Mouse (Mus musculus) bone marrow macrophage, adult 2 months (primary cell): Measurements from ENCODE around the gene Cycs. TPM values are rescaled to one million over a fixed set of nuclear protein-coding genes. Genes with fewer than 3 reads are reported as not detected.
"Not testable (repeated sequence)": the region's sequence is repeated elsewhere in the genome, so short reads cannot be mapped to it uniquely, and the experiment has no call there.

Experiments
- H3K27ac ChIP-seq: 2 replicates; pipeline ENCODE4 v1.5.1; 2012; ENCODE audit warnings: low read depth, low read length; ENCODE audit not compliant: insufficient read depth
- H3K4me1 ChIP-seq: 2 replicates; pipeline ENCODE4 v1.6.1; 2012; ENCODE audit warnings: low read length; ENCODE audit not compliant: control insufficient read depth, insufficient read depth
- H3K4me3 ChIP-seq: 2 replicates; pipeline ENCODE4 v1.5.1; 2012; ENCODE audit warnings: mild to moderate bottlenecking, low read length, moderate library complexity; ENCODE audit not compliant: insufficient read depth
- CTCF ChIP-seq: IDR thresholded peaks from 2 replicates; pipeline ENCODE4 v1.5.1; 2012; ENCODE audit warnings: low read depth, mild to moderate bottlenecking, low read length, moderate library complexity
- POLR2A ChIP-seq: IDR thresholded peaks from 2 replicates; pipeline ENCODE4 v1.6.1; 2012; ENCODE audit warnings: mild to moderate bottlenecking, low read depth, low read length, borderline replicate concordance
- polyA plus RNA-seq: library from polyadenylated mRNA; stranded (reverse); fragments of >200 nt; gene quantifications from 2 replicates; pipeline ENCODE4 v1.2.4, GENCODE M21; 2012; ENCODE audit not compliant: missing spikeins, insufficient read depth, insufficient read length

Gene Cycs
- polyA plus RNA-seq, 1 experiment: 6.7 TPM

DNA sequence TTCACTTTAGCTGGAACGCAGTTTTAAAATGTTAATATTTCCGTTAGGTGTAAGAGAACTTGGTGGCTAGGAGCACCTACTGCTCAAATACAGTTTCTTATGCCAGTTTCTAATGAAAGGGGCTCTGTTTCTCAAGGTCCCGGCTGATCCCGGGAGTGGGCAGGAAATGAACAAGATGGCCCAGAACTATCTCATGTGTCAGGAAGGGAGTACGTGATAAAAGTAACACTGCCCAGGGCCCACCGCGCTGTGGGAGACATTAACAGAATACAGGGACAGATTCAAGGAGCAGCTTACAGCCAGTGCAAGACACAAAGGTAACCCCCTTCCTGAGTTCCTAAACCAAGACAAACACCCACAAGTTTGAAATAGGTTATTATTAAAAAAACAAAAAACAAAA, 19.4 kb upstream of the Cycs start:
- H3K4me1 ChIP-seq: peaks cover 2% of the 10 kb centered on the region; the same call in 1 of the 2 replicates
- H3K4me3 ChIP-seq: no peak overlapping the region
- H3K27ac ChIP-seq: no peak overlapping the region
- TF ChIP-seq POLR2A: no peak
- TF ChIP-seq CTCF: no peak

- no peak overlapping the region for H3K4me3 ChIP-seq
- no peak overlapping the region for H3K27ac ChIP-seq
- H3K4me1 ChIP-seq: peaks cover 9% of the 10 kb centered on the region
- no peak for TF ChIP-seq CTCF
- no peak for TF ChIP-seq POLR2A
Measured at GRCm38 (mm10) chr6:50571661-50572060, 5.3 kb upstream of the Cycs start.

- Histone ChIP-seq H3K27ac (peak overlapping the region; percentile 56), H3K4me1 (peaks cover 9% of the 10 kb centered on the region), H3K4me3 (peak overlapping the region; percentile 81)
- TF ChIP-seq POLR2A (no peak), CTCF (no peak)
Measured at GRCm38 (mm10) chr6:50566997-50567255, 588 bp upstream of the Cycs start.

GRCm38 (mm10) chr6:50563651-50564050, 2.7 kb downstream of the Cycs start:
- Histone ChIP-seq H3K4me1 (peaks cover 8% of the 10 kb centered on the region), H3K27ac (no peak overlapping the region), H3K4me3 (no peak overlapping the region)
- TF ChIP-seq POLR2A (no peak), CTCF (no peak)

GRCm38 (mm10) chr6:50562421-50562820, 3.9 kb downstream of the Cycs start:
- no peak overlapping the region for H3K27ac ChIP-seq
- peaks cover 5% of the 10 kb centered on the region for H3K4me1 ChIP-seq
- no peak overlapping the region for H3K4me3 ChIP-seq
- no peak for TF ChIP-seq CTCF
- no peak for TF ChIP-seq POLR2A

GRCm38 (mm10) chr6:50560776-50561175, 5.6 kb downstream of the Cycs start:
- peaks cover 5% of the 10 kb centered on the region for H3K4me1 ChIP-seq
- H3K4me3 ChIP-seq: no peak overlapping the region
- TF ChIP-seq POLR2A (no peak), CTCF (no peak)
- H3K27ac ChIP-seq: no peak overlapping the region

- H3K27ac ChIP-seq: no peak overlapping the region
- no peak overlapping the region for H3K4me3 ChIP-seq
- peaks cover 5% of the 10 kb centered on the region for H3K4me1 ChIP-seq
- TF ChIP-seq CTCF: no peak
- TF ChIP-seq POLR2A: no peak
Measured at GRCm38 (mm10) chr6:50558877-50559276, 7.5 kb downstream of the Cycs start.

GRCm38 (mm10) chr6:50557566-50557965, 8.8 kb downstream of the Cycs start:
- TF ChIP-seq POLR2A (no peak), CTCF (no peak)
- H3K27ac ChIP-seq: no peak overlapping the region
- H3K4me3 ChIP-seq: no peak overlapping the region
- peaks cover 5% of the 10 kb centered on the region for H3K4me1 ChIP-seq

- not testable (repeated sequence) for H3K4me3 ChIP-seq, H3K27ac ChIP-seq
Measured at GRCm38 (mm10) chr6:50554223-50554622, 12.1 kb downstream of the Cycs start.

DNA sequence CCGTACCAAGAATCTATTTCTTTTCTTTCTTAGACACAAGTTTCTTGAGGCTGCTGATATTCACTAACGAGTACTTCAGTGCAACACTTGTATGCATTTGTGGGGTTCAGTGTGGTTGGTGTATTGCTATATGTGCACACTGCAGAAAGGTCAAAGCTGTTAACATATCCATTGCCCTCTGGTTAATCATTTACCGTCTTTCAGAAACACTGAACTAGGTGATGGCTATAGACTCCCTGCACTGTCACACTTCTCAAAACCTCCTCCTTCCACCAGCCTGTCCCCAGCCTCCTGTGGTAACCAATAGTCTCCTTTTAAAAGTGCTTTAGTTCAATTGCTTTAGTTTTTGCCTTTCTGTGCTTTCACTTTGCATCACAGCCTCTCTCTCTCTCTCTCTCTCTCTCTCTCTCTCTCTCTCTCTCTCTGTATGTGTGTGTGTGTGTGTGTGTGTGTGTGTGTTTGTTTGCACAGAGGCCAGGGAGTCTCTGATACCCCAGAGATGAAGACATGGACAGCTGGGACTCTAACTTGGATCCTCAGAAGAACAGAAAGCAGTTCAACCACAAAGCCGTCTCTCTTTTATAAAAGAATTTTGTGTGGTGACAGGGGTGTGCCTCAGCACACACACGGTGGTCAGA, 13.3 kb downstream of the Cycs start:
- Histone ChIP-seq H3K4me1 (peaks cover 4% of the 10 kb centered on the region), H3K27ac (no peak overlapping the region), H3K4me3 (no peak overlapping the region)
- TF ChIP-seq POLR2A: no peak
- no peak for TF ChIP-seq CTCF

More at GRCm38 (mm10) chr6:50554223-50554622, 12.1 kb downstream of the Cycs start:
- H3K4me1 ChIP-seq: not testable (repeated sequence)

DNA sequence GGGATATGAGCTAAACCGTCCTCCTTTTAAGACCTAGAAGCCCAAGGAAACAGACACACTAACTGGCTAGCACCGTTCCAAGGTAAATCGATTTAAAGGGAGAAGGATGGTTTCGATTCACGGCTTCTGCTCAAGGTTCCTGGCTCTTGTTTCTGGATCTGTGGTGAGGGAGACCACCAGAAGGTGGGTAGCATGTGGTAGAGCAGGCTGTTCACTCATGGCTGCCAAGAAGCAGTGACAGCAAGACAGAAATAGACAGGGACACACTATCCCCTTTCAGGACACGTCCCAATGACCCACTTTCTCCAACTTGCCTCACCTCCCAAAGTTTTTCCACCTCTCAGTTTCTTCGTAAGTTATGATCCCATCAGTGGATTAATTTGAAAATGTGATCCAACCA, 16.5 kb downstream of the Cycs start:
- no peak for TF ChIP-seq POLR2A
- TF ChIP-seq CTCF: no peak
- Histone ChIP-seq H3K4me1 (peaks cover 14% of the 10 kb centered on the region), H3K27ac (no peak overlapping the region), H3K4me3 (no peak overlapping the region)
